Mouse (Mus musculus): ENCODE measurements at regions not wholly inside any gene's neighbourhood (a gene's known extent, or its start where the extent isn't known, plus 50 kb on each side); places are given as distances from the start of the nearest gene placed in this dataset.

DNA sequence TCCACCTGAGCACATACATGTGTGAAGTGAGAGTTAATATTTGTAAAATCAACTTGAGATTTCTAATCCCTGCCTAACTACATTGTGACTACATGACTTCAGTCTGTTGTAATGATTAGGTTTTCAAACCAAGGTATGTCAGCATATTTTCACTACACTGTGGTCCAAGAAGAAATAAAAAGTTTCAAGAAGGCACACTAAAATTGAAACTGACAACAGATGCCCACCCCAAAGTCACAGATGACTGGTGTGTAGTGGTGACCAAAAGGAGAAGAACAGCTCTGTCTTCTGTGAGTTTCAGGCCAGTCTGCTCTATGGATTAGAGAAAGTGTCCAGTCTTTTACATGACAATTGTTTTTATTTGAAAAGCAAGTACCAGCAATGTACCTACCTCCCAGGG lies 255.9 kb upstream of the Klf6 start:
- TF ChIP-seq ZNF384 (IDR thresholded peaks at IDR 0.05; ENCODE audit: low read depth, low read length) (no peak), ELF1 (IDR thresholded peaks at IDR 0.05; ENCODE audit: low read depth, low read length) (no peak), EP300 (IDR thresholded peaks at IDR 0.05; ENCODE audit: low read depth in 1 of 2, low read length in 2 of 2) (no peak), MEF2A (IDR thresholded peaks at IDR 0.05; ENCODE audit: extremely low read depth, insufficient replicate concordance, low read depth, low read length, poor library complexity, severe bottlenecking) (no peak), CHD2 (IDR thresholded peaks at IDR 0.05; ENCODE audit: low read length) (no peak), CTCF (IDR thresholded peaks at IDR 0.05 in 2 of 3, conservative IDR thresholded peaks at IDR 0.05 in 1 of 3; ENCODE audit: control insufficient read depth in 1 of 3, insufficient read depth in 1 of 3, low read depth in 2 of 3, low read length in 3 of 3, poor library complexity in 1 of 3, severe bottlenecking in 1 of 3) (no peak)

Measured in MEL (cell line).